Mouse (Mus musculus) intestine, postnatal 0 days (tissue): ENCODE measurements around the gene Uvssa. TPM values are rescaled to one million over a fixed set of nuclear protein-coding genes. Genes with fewer than 3 reads are reported as not detected.

ENCODE experiments used
- ATAC-seq: fragments of 200-750 bp; cut with Nextera tagmentation; 2 replicates; pipeline ENCODE4 v1.8.0; 2017; ENCODE audit warnings: mild to moderate bottlenecking, moderate TSS enrichment, moderate library complexity
- H3K27ac ChIP-seq: fragments of 300-500 bp; sonication (generic); 2 replicates; pipeline ENCODE4 v1.5.1; 2014; ENCODE audit warnings: mild to moderate bottlenecking, low read depth, low read length, moderate library complexity
- H3K27me3 ChIP-seq: fragments of 300-500 bp; sonication (generic); replicated peaks from 2 replicates; pipeline ENCODE4 v1.6.1; 2014; ENCODE audit warnings: low read length, mixed read lengths; ENCODE audit not compliant: control insufficient read depth, insufficient read depth
- H3K36me3 ChIP-seq: fragments of 300-500 bp; sonication (generic); 2 replicates; pipeline ENCODE4 v1.6.1; 2014; ENCODE audit warnings: mild to moderate bottlenecking, moderate library complexity; ENCODE audit not compliant: control insufficient read depth, insufficient read depth
- H3K4me1 ChIP-seq: fragments of 300-500 bp; sonication (generic); replicated peaks from 2 replicates; pipeline ENCODE4 v1.6.1; 2014; ENCODE audit warnings: antibody characterized with exemption, low read length, mixed read lengths; ENCODE audit not compliant: control insufficient read depth, insufficient read depth
- H3K4me2 ChIP-seq: fragments of 300-500 bp; sonication (generic); replicated peaks from 2 replicates; pipeline ENCODE4 v1.6.1; 2014; ENCODE audit warnings: low read depth, mild to moderate bottlenecking, moderate library complexity
- H3K4me3 ChIP-seq: fragments of 300-500 bp; sonication (generic); 2 replicates; pipeline ENCODE4 v1.5.1; 2014; ENCODE audit warnings: low read depth, low read length
- H3K9ac ChIP-seq: fragments of 300-500 bp; sonication (generic); 2 replicates; pipeline ENCODE4 v1.6.1; 2014; ENCODE audit warnings: mild to moderate bottlenecking, low read depth, low read length
- H3K9me3 ChIP-seq: fragments of 300-500 bp; sonication (generic); 2 replicates; pipeline ENCODE4 v1.6.1; 2016; ENCODE audit warnings: mixed run types; ENCODE audit not compliant: control insufficient read depth
- CTCF ChIP-seq: sonication (generic); IDR thresholded peaks from 2 replicates; pipeline ENCODE4 v1.5.1; 2016; ENCODE audit warnings: low read depth, mild to moderate bottlenecking, control low read depth, antibody characterized with exemption, moderate library complexity
- WGBS: fragments of 180-500 bp; shearing (Covaris S2); extraction: QIAGEN DNeasy Blood & Tissue Kit; methylation state at CpG from one replicate; pipeline ENCODE4 v1.1.7; 2014; 5-methylcytosine and 5-hydroxymethylcytosine counted together
- polyA plus RNA-seq: library from polyadenylated mRNA; unstranded; fragments of >200 nt; fragmentation: Nextera tagmentation; extraction: Ambion mirVana; gene quantifications from 2 replicates; pipeline ENCODE4 v1.2.1, GENCODE M21; 2015

Gene Uvssa
- polyA plus RNA-seq, 1 experiment from 2014 or later, result 3.4 TPM

- no peak for ATAC-seq
- 49% methylated on average over 9 of the region's 9 CpGs for WGBS
These were observed 65.4 kb downstream of the Uvssa start for GRCm38 (mm10) chr5:33443794-33444193.

GRCm38 (mm10) chr5:33455737-33456136 is 77.4 kb downstream of the Uvssa start:
- WGBS, result 51% methylated on average over 8 of the region's 8 CpGs

More at GRCm38 (mm10) chr5:33443794-33444193, 65.4 kb downstream of the Uvssa start:
- Histone ChIP-seq H3K36me3 (no peaks in the 10 kb centered on the region), H3K9me3 (no peaks in the 10 kb centered on the region), H3K9ac (no peak overlapping the region), H3K27me3 (peaks cover 41% of the 10 kb centered on the region), H3K4me2 (no peak overlapping the region), H3K4me3 (no peak overlapping the region), H3K27ac (no peak overlapping the region), H3K4me1 (no peaks in the 10 kb centered on the region)
- no peak for TF ChIP-seq CTCF

GRCm38 (mm10) chr5:33458132-33458622 is 79.8 kb downstream of the Uvssa start:
- Histone ChIP-seq H3K27ac (no peak overlapping the region), H3K9ac (no peak overlapping the region), H3K9me3 (no peaks in the 10 kb centered on the region), H3K4me2 (no peak overlapping the region), H3K36me3 (no peaks in the 10 kb centered on the region), H3K27me3 (no peaks in the 10 kb centered on the region), H3K4me3 (no peak overlapping the region), H3K4me1 (no peaks in the 10 kb centered on the region; the same call in 1 of the 2 replicates)
- no peak for ATAC-seq
- TF ChIP-seq CTCF, result no peak
- WGBS, result 64% methylated on average over 3 of the region's 3 CpGs

More at GRCm38 (mm10) chr5:33455737-33456136, 77.4 kb downstream of the Uvssa start:
- Histone ChIP-seq H3K27me3 (no peaks in the 10 kb centered on the region), H3K4me3 (no peak overlapping the region), H3K36me3 (no peaks in the 10 kb centered on the region), H3K27ac (no peak overlapping the region), H3K4me1 (no peaks in the 10 kb centered on the region; the same call in 1 of the 2 replicates), H3K4me2 (no peak overlapping the region), H3K9me3 (no peaks in the 10 kb centered on the region), H3K9ac (no peak overlapping the region)
- no peak for TF ChIP-seq CTCF
- no peak for ATAC-seq

- H3K4me1 ChIP-seq, result no peaks in the 10 kb centered on the region; the same call in 1 of the 2 replicates
- no peaks in the 10 kb centered on the region for H3K9me3 ChIP-seq
- no peak overlapping the region for H3K4me2 ChIP-seq
- H3K27me3 ChIP-seq, result no peaks in the 10 kb centered on the region
- 61% methylated on average over 2 of the region's 2 CpGs for WGBS
- H3K4me3 ChIP-seq, result no peak overlapping the region
- ATAC-seq, result no peak
- no peak overlapping the region for H3K27ac ChIP-seq
- no peak overlapping the region for H3K9ac ChIP-seq
- no peaks in the 10 kb centered on the region for H3K36me3 ChIP-seq
- TF ChIP-seq CTCF, result no peak
These were observed 80.8 kb downstream of the Uvssa start for GRCm38 (mm10) chr5:33459111-33459510.

- H3K4me3 ChIP-seq, result no peak overlapping the region
- no peaks in the 10 kb centered on the region for H3K36me3 ChIP-seq
- TF ChIP-seq CTCF, result no peak
- ATAC-seq, result no peak
- H3K4me2 ChIP-seq, result no peak overlapping the region
- WGBS, result 65% methylated on average over 7 of the region's 7 CpGs
- H3K4me1 ChIP-seq, result no peaks in the 10 kb centered on the region
- no peaks in the 10 kb centered on the region for H3K9me3 ChIP-seq
- H3K9ac ChIP-seq, result no peak overlapping the region
- no peaks in the 10 kb centered on the region for H3K27me3 ChIP-seq
- H3K27ac ChIP-seq, result no peak overlapping the region
These were observed 86.0 kb downstream of the Uvssa start for GRCm38 (mm10) chr5:33464390-33464789.

GRCm38 (mm10) chr5:33465464-33465863 is 87.1 kb downstream of the Uvssa start:
- TF ChIP-seq CTCF, result no peak
- Histone ChIP-seq H3K4me3 (no peak overlapping the region), H3K36me3 (no peaks in the 10 kb centered on the region), H3K4me1 (no peaks in the 10 kb centered on the region), H3K4me2 (no peak overlapping the region), H3K27me3 (no peaks in the 10 kb centered on the region), H3K9me3 (no peaks in the 10 kb centered on the region), H3K27ac (no peak overlapping the region), H3K9ac (no peak overlapping the region)
- no peak for ATAC-seq
- WGBS, result 42% methylated on average over 11 of the region's 11 CpGs

Other genes with a start within 250 kb of the Uvssa start
- gene Spon2, start 160.1 kb upstream of the Uvssa start, polyA plus RNA-seq, result 43.0 and 45.4 TPM in 2 replicates
- gene Ctbp1, start 103.6 kb upstream of the Uvssa start, polyA plus RNA-seq, result 139 and 141 TPM in 2 replicates
- gene Maea, start 43.0 kb upstream of the Uvssa start, polyA plus RNA-seq, result 79.2 and 81.0 TPM in 2 replicates
- not detected in 2 replicates for gene Nkx1-1, start 55.4 kb downstream of the Uvssa start, polyA plus RNA-seq